Mouse (Mus musculus) stomach, embryonic 16.5 days (tissue): ENCODE measurements at regions not wholly inside any gene's neighbourhood (a gene's known extent, or its start where the extent isn't known, plus 50 kb on each side); places are given as distances from the start of the nearest gene placed in this dataset.

ENCODE experiments used
- ATAC-seq: fragments of 200-750 bp; cut with Nextera tagmentation; 2 replicates; pipeline ENCODE4 v1.8.0; 2017; ENCODE audit warnings: moderate number of reproducible peaks, moderate TSS enrichment; ENCODE audit not compliant: insufficient read depth, low FRiP score
- H3K27ac ChIP-seq: fragments of 300-500 bp; sonication (generic); 2 replicates; pipeline ENCODE4 v1.5.1; 2014; ENCODE audit warnings: low read length
- H3K27me3 ChIP-seq: fragments of 300-500 bp; sonication (generic); 2 replicates; pipeline ENCODE4 v1.6.1; 2014; ENCODE audit warnings: low read length, control low read depth, mixed read lengths; ENCODE audit not compliant: control insufficient read depth, insufficient read depth
- H3K36me3 ChIP-seq: fragments of 300-500 bp; sonication (generic); 2 replicates; pipeline ENCODE4 v1.6.1; 2014; ENCODE audit warnings: low read length; ENCODE audit not compliant: control insufficient read depth, insufficient read depth
- H3K4me1 ChIP-seq: fragments of 300-500 bp; sonication (generic); 2 replicates; pipeline ENCODE4 v1.6.1; 2014; ENCODE audit warnings: low read length, control low read depth, mixed read lengths; ENCODE audit not compliant: control insufficient read depth, insufficient read depth
- H3K4me2 ChIP-seq: fragments of 300-500 bp; sonication (generic); 2 replicates; pipeline ENCODE4 v1.6.1; 2014; ENCODE audit warnings: low read depth, low read length, mixed read lengths
- H3K4me3 ChIP-seq: fragments of 300-500 bp; sonication (generic); replicated peaks from 2 replicates; pipeline ENCODE4 v1.5.1; 2014; ENCODE audit warnings: mild to moderate bottlenecking, low read length
- H3K9ac ChIP-seq: fragments of 300-500 bp; sonication (generic); 2 replicates; pipeline ENCODE4 v1.6.1; 2014; ENCODE audit warnings: low read length
- H3K9me3 ChIP-seq: fragments of 300-500 bp; sonication (generic); replicated peaks from 2 replicates; pipeline ENCODE4 v1.6.1; 2016; ENCODE audit warnings: low read length, control low read depth; ENCODE audit not compliant: control insufficient read depth
- WGBS: fragments of 180-500 bp; shearing (Covaris S2); extraction: QIAGEN DNeasy Blood & Tissue Kit; methylation state at CpG from one replicate; pipeline ENCODE4 v1.1.7; 2014; 5-methylcytosine and 5-hydroxymethylcytosine counted together

DNA sequence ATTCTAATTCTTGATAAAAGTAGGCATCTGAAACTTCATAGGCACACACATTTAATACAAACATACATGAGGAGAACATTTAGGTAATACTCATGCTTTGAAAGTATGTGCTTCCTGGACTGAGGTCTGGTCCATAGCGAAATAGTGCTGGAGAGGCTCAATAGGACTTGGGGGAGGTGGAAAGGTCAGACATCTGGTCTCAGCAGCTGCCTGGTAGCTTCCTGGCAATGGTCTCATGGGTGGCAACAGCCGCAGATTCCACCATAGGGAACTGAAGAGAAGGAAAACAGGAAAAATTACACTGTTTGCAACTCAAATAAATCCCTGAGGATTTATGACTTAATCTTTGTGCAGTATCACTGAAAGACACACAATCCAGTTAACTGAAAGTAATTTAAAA, 174.0 kb downstream of the Icos start:
- no peak for ATAC-seq
- no peak overlapping the region for H3K9ac ChIP-seq
- no peak overlapping the region for H3K27ac ChIP-seq
- H3K9me3 ChIP-seq = no peaks in the 10 kb centered on the region
- WGBS = 45% methylated on average over 2 of the region's 2 CpGs
- H3K27me3 ChIP-seq = no peaks in the 10 kb centered on the region
- no peaks in the 10 kb centered on the region; the same call in 1 of the 2 replicates for H3K4me1 ChIP-seq
- no peaks in the 10 kb centered on the region for H3K36me3 ChIP-seq
- no peak overlapping the region for H3K4me2 ChIP-seq
- H3K4me3 ChIP-seq = no peak overlapping the region

DNA sequence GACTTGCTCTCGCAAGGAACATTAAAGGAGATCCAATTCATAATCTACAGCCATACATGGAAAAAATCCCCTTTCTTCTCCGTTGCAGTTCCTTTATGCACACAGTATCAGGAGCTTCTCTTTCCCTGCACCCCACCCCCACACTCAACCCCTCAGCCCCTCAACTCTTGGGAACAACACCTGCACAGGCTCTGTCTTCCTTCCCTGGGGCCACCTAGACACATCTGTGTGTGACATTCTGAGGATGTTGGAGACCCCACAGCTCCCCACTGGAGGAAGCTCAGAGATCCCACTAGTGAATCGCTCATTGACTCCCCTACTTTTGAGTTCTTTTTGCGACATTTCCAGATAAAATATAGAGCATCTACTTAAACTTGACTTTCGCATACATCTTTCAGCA, 174.4 kb downstream of the Icos start:
- WGBS = 77% methylated on average over 5 of the region's 5 CpGs
- H3K4me2 ChIP-seq = no peak overlapping the region

DNA sequence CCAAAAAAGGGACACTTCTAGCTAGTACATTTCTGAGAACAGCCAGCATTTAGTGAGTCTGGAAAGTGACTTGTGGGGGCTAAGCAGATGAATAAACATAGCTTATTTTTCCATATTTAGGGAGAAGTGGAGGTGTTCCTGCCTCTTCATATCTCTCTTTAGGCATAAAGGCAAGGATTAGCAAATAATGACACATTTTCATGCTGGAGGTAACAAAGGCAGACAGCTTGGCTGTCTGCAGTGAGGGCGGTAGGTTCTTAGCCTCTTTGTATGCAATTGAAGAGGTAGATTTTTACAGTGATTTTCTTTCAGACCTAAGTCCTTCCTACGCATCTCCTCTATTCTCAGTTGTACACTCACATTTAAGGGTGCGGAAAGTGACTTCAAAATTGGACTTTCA, 176.5 kb downstream of the Icos start:
- Histone ChIP-seq H3K9ac (no peak overlapping the region), H3K9me3 (no peaks in the 10 kb centered on the region), H3K36me3 (no peaks in the 10 kb centered on the region), H3K27me3 (no peaks in the 10 kb centered on the region), H3K4me1 (no peaks in the 10 kb centered on the region; the same call in 1 of the 2 replicates), H3K27ac (no peak overlapping the region), H3K4me2 (no peak overlapping the region), H3K4me3 (no peak overlapping the region)
- ATAC-seq = no peak
- WGBS = 85% methylated on average over 3 of the region's 3 CpGs

More for the DNA sequence above, 174.4 kb downstream of the Icos start:
- no peak for ATAC-seq
- Histone ChIP-seq H3K36me3 (no peaks in the 10 kb centered on the region), H3K27me3 (no peaks in the 10 kb centered on the region), H3K4me3 (no peak overlapping the region), H3K4me1 (no peaks in the 10 kb centered on the region; the same call in 1 of the 2 replicates), H3K9ac (no peak overlapping the region), H3K9me3 (no peaks in the 10 kb centered on the region), H3K27ac (no peak overlapping the region)

DNA sequence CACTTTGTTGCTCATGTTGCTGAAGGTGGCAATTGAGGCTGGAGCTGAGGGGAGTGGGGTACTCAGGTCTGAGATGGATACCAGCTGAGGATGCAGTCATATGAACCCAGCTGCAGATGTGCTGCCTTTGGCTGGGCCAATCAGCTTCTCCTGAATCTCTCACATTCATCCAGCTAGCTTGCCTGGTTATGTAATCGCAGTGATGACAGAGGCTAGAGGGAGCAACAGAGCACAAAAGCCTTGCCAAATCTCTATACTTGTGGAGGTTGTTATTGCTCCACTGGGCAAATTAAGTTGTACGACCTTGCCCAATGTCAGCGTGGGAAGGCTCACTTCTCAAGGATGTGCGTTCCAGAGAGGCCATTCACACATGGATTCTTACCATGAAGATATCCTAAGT, 179.5 kb downstream of the Icos start:
- no peak overlapping the region for H3K9ac ChIP-seq
- H3K27me3 ChIP-seq = no peaks in the 10 kb centered on the region
- no peaks in the 10 kb centered on the region for H3K4me1 ChIP-seq
- no peak for ATAC-seq
- H3K27ac ChIP-seq = no peak overlapping the region
- 79% methylated on average over 4 of the region's 4 CpGs for WGBS
- H3K9me3 ChIP-seq = no peaks in the 10 kb centered on the region
- no peak overlapping the region for H3K4me2 ChIP-seq
- no peaks in the 10 kb centered on the region for H3K36me3 ChIP-seq
- no peak overlapping the region for H3K4me3 ChIP-seq

DNA sequence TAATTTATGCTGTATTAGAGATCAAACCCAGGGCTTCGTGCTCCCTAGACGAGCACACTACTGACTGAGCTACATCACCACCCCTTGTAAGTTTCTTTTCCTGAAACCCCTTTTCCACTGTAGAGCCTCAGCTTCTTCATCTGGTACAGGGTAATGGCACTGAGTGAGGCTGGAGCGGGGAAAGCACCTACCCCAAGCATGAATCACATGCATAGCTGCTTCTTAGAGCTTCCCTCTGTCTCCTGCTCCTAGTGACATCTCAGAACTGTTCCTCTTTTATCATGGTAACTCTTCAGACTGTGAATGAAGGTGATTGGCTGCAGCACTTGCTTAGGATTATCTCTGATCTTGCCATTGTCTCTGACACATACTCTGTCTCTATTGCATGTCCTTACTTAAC, 182.8 kb downstream of the Icos start:
- ATAC-seq = no peak
- H3K27me3 ChIP-seq = no peaks in the 10 kb centered on the region
- H3K36me3 ChIP-seq = no peaks in the 10 kb centered on the region
- no peaks in the 10 kb centered on the region for H3K9me3 ChIP-seq
- H3K4me1 ChIP-seq = no peaks in the 10 kb centered on the region
- no peak overlapping the region for H3K27ac ChIP-seq
- 85% methylated on average over 3 of the region's 3 CpGs for WGBS
- no peak overlapping the region for H3K9ac ChIP-seq
- no peak overlapping the region for H3K4me2 ChIP-seq
- H3K4me3 ChIP-seq = no peak overlapping the region

DNA sequence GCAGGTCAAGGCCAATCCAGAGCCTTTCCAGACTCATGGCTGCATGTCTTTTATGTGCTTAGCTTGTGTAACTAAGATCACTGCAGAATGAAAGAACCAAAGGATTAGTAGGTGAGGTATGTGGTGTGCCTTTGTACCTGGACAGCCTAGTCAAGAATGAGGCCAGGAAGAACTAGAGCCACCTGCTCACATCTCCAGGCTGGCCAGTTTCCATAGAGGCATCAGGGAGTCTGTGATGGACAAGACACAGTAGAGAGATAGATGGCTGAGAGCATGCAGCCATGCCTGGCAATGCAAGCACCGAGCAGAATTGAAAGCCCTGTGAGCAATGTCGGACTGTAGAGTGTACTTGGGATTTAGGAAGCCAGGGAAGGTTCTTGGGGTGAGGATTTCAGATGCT, 186.5 kb downstream of the Icos start:
- H3K9me3 ChIP-seq = no peaks in the 10 kb centered on the region
- no peaks in the 10 kb centered on the region for H3K27me3 ChIP-seq
- no peak for ATAC-seq
- H3K4me3 ChIP-seq = no peak overlapping the region
- no peak overlapping the region for H3K9ac ChIP-seq
- no peak overlapping the region for H3K27ac ChIP-seq
- H3K4me2 ChIP-seq = no peak overlapping the region
- H3K4me1 ChIP-seq = no peaks in the 10 kb centered on the region
- no peaks in the 10 kb centered on the region for H3K36me3 ChIP-seq
- 88% methylated on average over 2 of the region's 2 CpGs for WGBS

DNA sequence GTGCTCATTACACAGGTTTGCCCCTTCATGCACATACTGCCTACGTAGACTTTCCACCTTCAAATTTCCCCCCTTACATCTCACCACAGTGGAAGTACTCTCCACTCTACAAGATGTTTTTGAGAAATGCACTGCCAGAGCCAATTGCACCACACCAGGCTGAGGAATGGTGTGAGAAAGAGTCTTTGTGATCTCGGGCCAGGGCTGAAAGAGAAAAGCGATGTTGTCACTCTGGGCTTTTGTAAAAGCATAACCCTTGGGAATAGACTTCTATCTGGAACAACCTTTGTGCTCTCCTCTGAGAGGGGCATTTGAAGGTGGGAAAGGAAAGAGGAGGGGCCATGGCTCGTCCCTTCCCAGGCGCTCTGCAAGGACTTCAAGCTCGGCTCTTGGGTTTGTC, 194.2 kb downstream of the Icos start:
- 86% methylated on average over 6 of the region's 6 CpGs for WGBS
- H3K4me3 ChIP-seq = no peak overlapping the region
- no peak for ATAC-seq
- H3K9ac ChIP-seq = no peak overlapping the region
- no peak overlapping the region for H3K4me2 ChIP-seq
- no peaks in the 10 kb centered on the region for H3K9me3 ChIP-seq
- no peaks in the 10 kb centered on the region for H3K27me3 ChIP-seq
- H3K27ac ChIP-seq = no peak overlapping the region
- H3K4me1 ChIP-seq = no peaks in the 10 kb centered on the region
- no peaks in the 10 kb centered on the region for H3K36me3 ChIP-seq

DNA sequence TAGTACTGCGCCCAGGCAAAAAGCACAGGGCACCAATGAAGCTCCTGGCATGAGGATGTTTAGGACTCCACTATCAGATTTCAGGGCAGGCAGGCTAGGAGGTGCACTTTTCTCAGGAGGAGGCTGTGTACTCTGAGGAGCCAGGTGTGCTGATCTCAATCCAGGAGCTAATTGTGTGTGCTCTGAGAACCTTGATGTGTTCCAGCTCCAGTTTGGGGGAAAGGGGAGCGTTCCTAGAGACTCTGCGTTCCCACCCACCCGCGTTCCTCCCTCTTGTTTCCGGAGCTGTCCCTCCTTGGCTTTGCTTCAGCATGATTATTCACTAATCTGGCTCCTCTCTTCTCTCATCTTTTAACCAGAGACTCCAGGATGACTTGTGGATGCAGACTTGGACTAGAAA, 195.2 kb downstream of the Icos start:
- 47% methylated on average over 6 of the region's 6 CpGs for WGBS
- no peaks in the 10 kb centered on the region for H3K4me1 ChIP-seq
- no peak overlapping the region for H3K27ac ChIP-seq
- H3K36me3 ChIP-seq = no peaks in the 10 kb centered on the region
- H3K9ac ChIP-seq = no peak overlapping the region
- H3K27me3 ChIP-seq = no peaks in the 10 kb centered on the region
- no peak overlapping the region for H3K4me3 ChIP-seq
- no peak for ATAC-seq
- no peaks in the 10 kb centered on the region for H3K9me3 ChIP-seq
- no peak overlapping the region for H3K4me2 ChIP-seq

DNA sequence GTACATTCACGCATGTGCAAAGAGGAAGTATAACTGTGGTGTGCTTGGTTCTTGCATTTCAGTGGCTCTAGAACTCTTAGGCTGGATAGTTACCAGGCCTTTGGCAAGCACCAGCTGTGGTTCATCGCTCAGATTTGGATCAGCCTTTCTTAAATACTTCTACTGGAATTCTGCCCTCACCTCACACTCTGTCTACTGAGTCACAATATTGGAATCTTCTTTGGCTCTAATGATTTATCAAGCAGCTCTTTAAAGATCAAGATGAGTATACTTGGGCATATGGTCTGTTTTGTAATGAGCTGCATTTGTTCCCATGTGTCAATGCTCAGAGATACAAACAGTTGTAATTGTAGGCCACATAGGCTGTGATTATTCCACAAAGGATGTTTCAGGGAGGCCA, 197.5 kb downstream of the Icos start:
- no peak for ATAC-seq
- Histone ChIP-seq H3K9ac (no peak overlapping the region), H3K36me3 (no peaks in the 10 kb centered on the region), H3K27ac (no peak overlapping the region), H3K9me3 (no peaks in the 10 kb centered on the region), H3K4me3 (no peak overlapping the region), H3K4me1 (no peaks in the 10 kb centered on the region), H3K27me3 (no peaks in the 10 kb centered on the region), H3K4me2 (no peak overlapping the region)
- 80% methylated on average over 2 of the region's 2 CpGs for WGBS

DNA sequence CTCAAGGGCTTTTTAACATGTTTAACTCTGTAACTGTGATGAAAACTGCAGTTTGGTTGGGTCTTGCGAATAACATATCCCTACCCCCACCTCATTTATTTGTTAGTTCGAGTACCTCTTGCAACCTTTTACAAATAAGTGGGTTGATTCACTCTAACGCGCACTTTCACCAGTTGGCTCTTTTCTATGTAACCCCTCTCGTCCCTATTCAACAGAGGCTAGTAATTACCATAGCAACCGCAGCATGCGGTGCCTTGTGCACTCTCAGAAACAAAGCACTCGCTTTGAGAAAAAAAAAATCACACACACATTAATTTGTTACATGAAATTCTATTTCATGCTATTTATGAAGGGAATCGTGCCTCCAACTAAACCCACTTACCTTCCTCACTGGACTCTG, 201.7 kb downstream of the Icos start:
- ATAC-seq = no peak
- H3K9ac ChIP-seq = no peak overlapping the region
- 67% methylated on average over 9 of the region's 9 CpGs for WGBS
- H3K9me3 ChIP-seq = no peaks in the 10 kb centered on the region
- H3K4me3 ChIP-seq = no peak overlapping the region
- no peak overlapping the region for H3K27ac ChIP-seq
- H3K4me1 ChIP-seq = no peaks in the 10 kb centered on the region
- H3K4me2 ChIP-seq = no peak overlapping the region
- no peaks in the 10 kb centered on the region for H3K36me3 ChIP-seq
- no peaks in the 10 kb centered on the region; the same call in 1 of the 2 replicates for H3K27me3 ChIP-seq
